Mouse (Mus musculus) adrenal gland, postnatal 4 days (tissue): ENCODE data around the gene Preb. TPM values are rescaled to one million over a fixed set of nuclear protein-coding genes. Genes with fewer than 3 reads are reported as not detected.
A peak's percentile ranks its signal among the peaks of the same experiment; 100 is the strongest.

ENCODE experiments used
- DNase-seq, 2 experiments: peaks; one replicate each; pipeline ENCODE4 v3.0.0; 2021 to 2022; ENCODE audit warnings: low spot score in 2 of 2, mixed read lengths in 2 of 2
- total RNA-seq, 2 experiments: library from RNA; stranded (reverse); gene quantifications; 2 replicates each; pipeline ENCODE4 v1.2.3; 2021

The Preb gene
- total RNA-seq, 2 experiments from 2014 or later = 131 to 135 TPM

GRCm38 (mm10) chr5:30924614-30925013 lies 35.5 kb downstream of the Preb start:
- no peak for DNase-seq

GRCm38 (mm10) chr5:30923119-30923518 lies 37.0 kb downstream of the Preb start:
- DNase-seq = no peak

GRCm38 (mm10) chr5:30922581-30923041 lies 37.5 kb downstream of the Preb start:
- DNase-seq = no peak

- peak; percentile 83 to 93 for DNase-seq
Measured at GRCm38 (mm10) chr5:30921256-30922033, 38.7 kb downstream of the Preb start, which contains the start of gene Khk. Gene Khk, plus strand, starts transcription at chr5:30921431.

- DNase-seq = no peak
Measured at GRCm38 (mm10) chr5:30920621-30921020, 39.5 kb downstream of the Preb start.

GRCm38 (mm10) chr5:30919831-30920614 lies 40.1 kb downstream of the Preb start:
- DNase-seq = no peak

- no peak for DNase-seq
Measured at GRCm38 (mm10) chr5:30918691-30919090, 41.5 kb downstream of the Preb start.

GRCm38 (mm10) chr5:30917891-30918670 lies 42.1 kb downstream of the Preb start:
- no peak for DNase-seq

- no peak for DNase-seq
Measured at GRCm38 (mm10) chr5:30917348-30917747, 42.8 kb downstream of the Preb start.

GRCm38 (mm10) chr5:30916841-30917240 lies 43.3 kb downstream of the Preb start:
- no peak for DNase-seq

GRCm38 (mm10) chr5:30915974-30916433 lies 44.2 kb downstream of the Preb start:
- peak in 1 of 2 experiments; percentile 66 for DNase-seq

GRCm38 (mm10) chr5:30915456-30915855 lies 44.7 kb downstream of the Preb start:
- no peak for DNase-seq

- no peak for DNase-seq
Measured at GRCm38 (mm10) chr5:30914849-30915248, 45.3 kb downstream of the Preb start.

- no peak for DNase-seq
Measured at GRCm38 (mm10) chr5:30914101-30914635, 46.0 kb downstream of the Preb start.

- DNase-seq = no peak
Measured at GRCm38 (mm10) chr5:30913060-30913841, 46.9 kb downstream of the Preb start, which contains the start of gene Emilin1. Gene Emilin1, plus strand, starts transcription at chr5:30913402.

GRCm38 (mm10) chr5:30912156-30912555 lies 48.0 kb downstream of the Preb start:
- DNase-seq = no peak

- no peak for DNase-seq
Measured at GRCm38 (mm10) chr5:30910481-30910880, 49.7 kb downstream of the Preb start.

GRCm38 (mm10) chr5:30909863-30910262 lies 50.3 kb downstream of the Preb start:
- DNase-seq = no peak

GRCm38 (mm10) chr5:30909300-30909659 lies 50.9 kb downstream of the Preb start:
- DNase-seq = no peak
